Mouse (Mus musculus) cortical plate, adult 2 months (tissue): ENCODE results near the gene Tiam2.

ENCODE experiments used
- CTCF ChIP-seq: fragments of 200-500 bp; IDR thresholded peaks from 2 replicates; pipeline ENCODE4 v1.5.1; 2011; ENCODE audit warnings: mild to moderate bottlenecking, control low read depth, low read length; ENCODE audit not compliant: insufficient read depth; ENCODE audit errors: extremely low read depth
- POLR2A ChIP-seq: fragments of 200-500 bp; IDR thresholded peaks from 2 replicates; pipeline ENCODE4 v1.6.1; 2011; ENCODE audit warnings: mild to moderate bottlenecking, low read length, control low read depth; ENCODE audit not compliant: insufficient read depth; ENCODE audit errors: extremely low read depth

GRCm38 (mm10) chr17:3326903-3327279, 518 bp downstream of the Tiam2 start:
- TF ChIP-seq CTCF (no peak), POLR2A (no peak)
